Mouse (Mus musculus) cortical plate, adult 2 months (tissue): ENCODE results near the gene Osbpl9.

Source experiments
- CTCF ChIP-seq: fragments of 200-500 bp; IDR thresholded peaks from 2 replicates; pipeline ENCODE4 v1.5.1; 2011; ENCODE audit warnings: mild to moderate bottlenecking, control low read depth, low read length; ENCODE audit not compliant: insufficient read depth; ENCODE audit errors: extremely low read depth
- POLR2A ChIP-seq: fragments of 200-500 bp; IDR thresholded peaks from 2 replicates; pipeline ENCODE4 v1.6.1; 2011; ENCODE audit warnings: mild to moderate bottlenecking, low read length, control low read depth; ENCODE audit not compliant: insufficient read depth; ENCODE audit errors: extremely low read depth

DNA sequence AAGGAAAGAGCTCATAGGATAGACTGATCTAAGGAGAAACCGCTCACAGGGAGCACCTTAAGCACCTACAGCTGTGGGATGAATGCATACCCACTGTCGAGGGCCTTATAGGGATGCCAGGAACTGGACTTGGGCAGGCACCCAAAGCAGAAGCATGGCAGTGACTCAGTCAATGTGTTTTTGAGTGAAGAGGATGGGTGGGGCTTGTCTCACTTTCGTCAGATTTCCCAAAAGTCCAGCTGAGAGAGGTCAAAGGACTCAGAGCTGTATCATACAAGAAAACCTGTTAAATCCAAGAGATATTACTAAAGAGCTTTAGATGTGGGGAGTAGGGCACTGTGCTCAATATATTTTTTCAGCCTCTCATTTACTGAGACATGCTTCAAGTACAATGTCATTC, 85.6 kb downstream of the Osbpl9 start:
- no peak for TF ChIP-seq CTCF
- no peak for TF ChIP-seq POLR2A
